Mouse (Mus musculus): ENCODE results near the gene Rxrb. TPM values are rescaled to one million over a fixed set of nuclear protein-coding genes. Genes with fewer than 3 reads are reported as not detected.

Rxrb gene
- polyA plus RNA-seq, 2 experiments, result 29.2 to 83.2 TPM

DNA sequence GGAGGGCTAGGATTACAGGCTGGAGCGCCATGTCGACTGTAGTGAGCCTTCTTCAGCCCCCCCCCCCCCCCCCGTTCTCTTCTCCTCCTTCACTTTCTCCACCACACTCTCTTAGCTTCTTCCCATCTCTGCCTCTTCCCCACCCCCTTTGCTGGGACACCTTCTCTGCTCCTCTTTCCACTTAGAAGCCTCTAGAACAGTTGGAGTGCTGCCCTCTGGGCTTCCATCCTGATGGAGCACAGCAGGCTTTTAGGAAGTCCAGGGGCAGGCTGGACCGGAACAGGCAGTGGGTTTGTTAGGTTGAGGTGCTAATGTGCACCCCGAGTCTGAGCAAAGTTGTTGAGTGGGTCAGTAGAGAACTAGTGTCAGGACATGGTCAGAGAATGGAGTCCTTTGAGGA is 21.5 kb upstream of the Rxrb start:
- no peaks in the 10 kb centered on the region for H3K27me3 ChIP-seq (ENCODE audit: control insufficient read depth, insufficient read depth, low read length)
- no peaks in the 10 kb centered on the region for H3K36me3 ChIP-seq (ENCODE audit: control insufficient read depth, insufficient read depth, low read length)
- TF ChIP-seq POLR2A (IDR thresholded peaks at IDR 0.05; ENCODE audit: borderline replicate concordance, extremely low read depth, insufficient read depth, insufficient read length), result no peak
- no peaks in the 10 kb centered on the region for H3K9me3 ChIP-seq (ENCODE audit: control insufficient read depth, low read length)
- H3K27ac ChIP-seq (replicated peaks; ENCODE audit: low read depth, low read length), result no peak overlapping the region
- ATAC-seq (ENCODE audit: low FRiP score, low read depth) (no peak), DNase-seq (ENCODE audit: low spot score) (no peak)
- no peak overlapping the region for H3K9ac ChIP-seq (ENCODE audit: low read depth, low read length, severe bottlenecking)
- H3K4me3 ChIP-seq (replicated peaks; ENCODE audit: low read length), result no peak overlapping the region
- WGBS, result 89% methylated on average over 3 of the region's 5 CpGs
- H3K4me1 ChIP-seq (ENCODE audit: control insufficient read depth, insufficient read depth, low read length), result no peaks in the 10 kb centered on the region
- no peak overlapping the region for H3K4me2 ChIP-seq (replicated peaks; ENCODE audit: low read depth, low read length, severe bottlenecking)

DNA sequence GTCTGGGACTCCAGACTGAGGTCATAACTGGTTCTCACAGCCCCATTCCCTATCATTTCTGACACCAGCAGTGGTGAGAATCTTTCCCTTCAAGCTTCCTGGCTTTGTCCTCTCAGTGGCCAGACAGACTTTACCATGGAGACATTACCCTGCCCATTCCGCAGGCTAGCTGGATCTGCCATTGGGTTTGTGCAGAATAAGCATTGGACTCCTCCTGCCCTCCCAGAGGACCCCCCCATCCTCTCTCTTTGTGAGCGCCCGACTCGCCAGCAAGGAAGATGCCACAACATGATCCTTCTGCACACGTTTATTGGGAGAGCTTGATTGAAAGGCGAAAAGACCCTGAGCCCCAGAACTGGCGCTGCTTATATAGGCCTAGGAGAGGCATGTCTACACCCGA is 18.2 kb upstream of the Rxrb start:
- no peak for TF ChIP-seq POLR2A (IDR thresholded peaks at IDR 0.05; ENCODE audit: borderline replicate concordance, extremely low read depth, insufficient read depth, insufficient read length)
- Histone ChIP-seq H3K4me2 (replicated peaks; ENCODE audit: low read depth, low read length, severe bottlenecking) (no peak overlapping the region), H3K36me3 (ENCODE audit: control insufficient read depth, insufficient read depth, low read length) (no peaks in the 10 kb centered on the region), H3K9ac (ENCODE audit: low read depth, low read length, severe bottlenecking) (no peak overlapping the region), H3K27ac (replicated peaks; ENCODE audit: low read depth, low read length) (no peak overlapping the region), H3K4me3 (replicated peaks; ENCODE audit: low read length) (no peak overlapping the region), H3K4me1 (ENCODE audit: control insufficient read depth, insufficient read depth, low read length) (no peaks in the 10 kb centered on the region), H3K9me3 (ENCODE audit: control insufficient read depth, low read length) (no peaks in the 10 kb centered on the region), H3K27me3 (ENCODE audit: control insufficient read depth, insufficient read depth, low read length) (no peaks in the 10 kb centered on the region)
- no peak for ATAC-seq (ENCODE audit: low FRiP score, low read depth)
- no peak for DNase-seq (ENCODE audit: low spot score)
- 94% methylated on average over 8 of the region's 8 CpGs for WGBS

DNA sequence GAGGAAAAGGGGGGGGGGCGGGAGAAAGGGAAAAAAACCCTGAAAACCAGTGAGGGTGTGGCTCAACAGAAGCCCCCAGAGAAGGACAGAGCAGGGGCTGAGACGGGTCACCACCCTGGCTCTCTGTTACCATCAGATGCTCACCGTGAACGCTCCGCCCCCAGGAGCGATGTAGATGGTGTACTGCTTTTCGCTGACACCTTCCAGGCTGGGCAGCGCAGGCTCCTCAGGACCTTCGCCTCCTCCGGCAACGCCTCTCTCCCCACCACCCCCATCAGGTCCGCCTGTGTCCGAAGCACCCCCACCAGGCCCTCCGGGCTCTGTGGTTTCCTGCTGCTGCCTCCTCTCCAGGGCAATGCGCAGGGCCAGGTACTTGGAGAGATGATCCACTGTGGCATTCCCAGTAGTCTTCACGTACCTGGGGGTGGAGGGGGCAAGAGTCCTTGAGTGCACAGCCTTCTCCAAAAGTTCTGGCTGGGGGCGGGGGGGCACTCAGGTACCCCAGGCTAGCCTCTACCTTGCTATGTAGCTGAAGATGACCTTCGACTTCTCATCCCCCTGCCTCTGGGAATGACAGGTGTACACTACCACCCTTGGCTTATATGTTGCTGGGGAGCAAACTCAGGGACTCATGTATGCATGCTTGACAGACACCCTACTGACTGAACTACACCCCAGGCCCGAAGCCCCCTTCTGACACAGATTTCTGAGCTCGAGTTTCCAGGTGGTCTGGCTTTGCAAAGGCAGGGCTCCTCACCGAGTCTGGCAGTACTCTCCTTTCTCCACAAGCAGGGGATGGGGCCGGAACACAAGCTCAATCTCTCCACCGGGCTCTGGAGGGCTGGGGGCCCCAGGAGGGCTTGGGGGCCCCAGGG is 9.8 kb upstream of the Rxrb start:
- no peak for ATAC-seq (ENCODE audit: low FRiP score, low read depth)
- Histone ChIP-seq H3K4me1 (ENCODE audit: control insufficient read depth, insufficient read depth, low read length) (peaks cover 20% of the 10 kb centered on the region), H3K9me3 (ENCODE audit: control insufficient read depth, low read length) (no peaks in the 10 kb centered on the region), H3K27me3 (ENCODE audit: control insufficient read depth, insufficient read depth, low read length) (no peaks in the 10 kb centered on the region), H3K36me3 (ENCODE audit: control insufficient read depth, insufficient read depth, low read length) (peaks cover 22% of the 10 kb centered on the region; the same call in 1 of the 2 replicates), H3K4me2 (replicated peaks; ENCODE audit: low read depth, low read length, severe bottlenecking) (no peak overlapping the region), H3K9ac (ENCODE audit: low read depth, low read length, severe bottlenecking) (no peak overlapping the region), H3K4me3 (replicated peaks; ENCODE audit: low read length) (no peak overlapping the region), H3K27ac (replicated peaks; ENCODE audit: low read depth, low read length) (no peak overlapping the region)
- WGBS, result 94% methylated on average over 21 of the region's 23 CpGs
- DNase-seq (ENCODE audit: low spot score), result no peak
- no peak for TF ChIP-seq POLR2A (IDR thresholded peaks at IDR 0.05; ENCODE audit: borderline replicate concordance, extremely low read depth, insufficient read depth, insufficient read length)

- Histone ChIP-seq H3K36me3 (ENCODE audit: control insufficient read depth, insufficient read depth, low read length) (peaks cover 22% of the 10 kb centered on the region; the same call in 1 of the 2 replicates), H3K4me3 (replicated peaks; ENCODE audit: low read length) (no peak overlapping the region), H3K27me3 (ENCODE audit: control insufficient read depth, insufficient read depth, low read length) (no peaks in the 10 kb centered on the region), H3K4me1 (ENCODE audit: control insufficient read depth, insufficient read depth, low read length) (peaks cover 27% of the 10 kb centered on the region), H3K9me3 (ENCODE audit: control insufficient read depth, low read length) (no peaks in the 10 kb centered on the region), H3K27ac (replicated peaks; ENCODE audit: low read depth, low read length) (no peak overlapping the region), H3K9ac (ENCODE audit: low read depth, low read length, severe bottlenecking) (no peak overlapping the region), H3K4me2 (replicated peaks; ENCODE audit: low read depth, low read length, severe bottlenecking) (no peak overlapping the region)
- DNase-seq (ENCODE audit: low spot score) (no peak), ATAC-seq (ENCODE audit: low FRiP score, low read depth) (no peak)
- no peak for TF ChIP-seq POLR2A (IDR thresholded peaks at IDR 0.05; ENCODE audit: borderline replicate concordance, extremely low read depth, insufficient read depth, insufficient read length)
- 86% methylated on average over 10 of the region's 14 CpGs for WGBS
Observed at GRCm38 (mm10) chr17:34022414-34022783, 9.2 kb upstream of the Rxrb start.

GRCm38 (mm10) chr17:34022987-34023386 is 8.6 kb upstream of the Rxrb start:
- H3K4me3 ChIP-seq (replicated peaks; ENCODE audit: low read length), result no peak overlapping the region
- 95% methylated on average over 20 of the region's 20 CpGs for WGBS

More at GRCm38 (mm10) chr17:34022987-34023386, 8.6 kb upstream of the Rxrb start:
- H3K4me2 ChIP-seq (replicated peaks; ENCODE audit: low read depth, low read length, severe bottlenecking), result no peak overlapping the region
- no peak overlapping the region for H3K27ac ChIP-seq (replicated peaks; ENCODE audit: low read depth, low read length)
- H3K27me3 ChIP-seq (ENCODE audit: control insufficient read depth, insufficient read depth, low read length), result no peaks in the 10 kb centered on the region
- TF ChIP-seq POLR2A (IDR thresholded peaks at IDR 0.05; ENCODE audit: borderline replicate concordance, extremely low read depth, insufficient read depth, insufficient read length), result no peak
- DNase-seq (ENCODE audit: low spot score) (no peak), ATAC-seq (ENCODE audit: low FRiP score, low read depth) (no peak)
- H3K9ac ChIP-seq (ENCODE audit: low read depth, low read length, severe bottlenecking), result no peak overlapping the region
- no peaks in the 10 kb centered on the region for H3K9me3 ChIP-seq (ENCODE audit: control insufficient read depth, low read length)
- peaks cover 22% of the 10 kb centered on the region; the same call in 1 of the 2 replicates for H3K36me3 ChIP-seq (ENCODE audit: control insufficient read depth, insufficient read depth, low read length)
- H3K4me1 ChIP-seq (ENCODE audit: control insufficient read depth, insufficient read depth, low read length), result peaks cover 27% of the 10 kb centered on the region

Data from limb, embryonic 14.5 days (tissue).